Mouse (Mus musculus) stomach, embryonic 16.5 days (tissue): ENCODE results near the gene Ccdc167. TPM values are rescaled to one million over a fixed set of nuclear protein-coding genes. Genes with fewer than 3 reads are reported as not detected.

Experiments used
- ATAC-seq: fragments of 200-750 bp; cut with Nextera tagmentation; 2 replicates; pipeline ENCODE4 v1.8.0; 2017; ENCODE audit warnings: moderate number of reproducible peaks, moderate TSS enrichment; ENCODE audit not compliant: insufficient read depth, low FRiP score
- H3K27ac ChIP-seq: fragments of 300-500 bp; sonication (generic); 2 replicates; pipeline ENCODE4 v1.5.1; 2014; ENCODE audit warnings: low read length
- H3K27me3 ChIP-seq: fragments of 300-500 bp; sonication (generic); 2 replicates; pipeline ENCODE4 v1.6.1; 2014; ENCODE audit warnings: low read length, control low read depth, mixed read lengths; ENCODE audit not compliant: control insufficient read depth, insufficient read depth
- H3K36me3 ChIP-seq: fragments of 300-500 bp; sonication (generic); 2 replicates; pipeline ENCODE4 v1.6.1; 2014; ENCODE audit warnings: low read length; ENCODE audit not compliant: control insufficient read depth, insufficient read depth
- H3K4me1 ChIP-seq: fragments of 300-500 bp; sonication (generic); 2 replicates; pipeline ENCODE4 v1.6.1; 2014; ENCODE audit warnings: low read length, control low read depth, mixed read lengths; ENCODE audit not compliant: control insufficient read depth, insufficient read depth
- H3K4me2 ChIP-seq: fragments of 300-500 bp; sonication (generic); 2 replicates; pipeline ENCODE4 v1.6.1; 2014; ENCODE audit warnings: low read depth, low read length, mixed read lengths
- H3K4me3 ChIP-seq: fragments of 300-500 bp; sonication (generic); replicated peaks from 2 replicates; pipeline ENCODE4 v1.5.1; 2014; ENCODE audit warnings: mild to moderate bottlenecking, low read length
- H3K9ac ChIP-seq: fragments of 300-500 bp; sonication (generic); 2 replicates; pipeline ENCODE4 v1.6.1; 2014; ENCODE audit warnings: low read length
- H3K9me3 ChIP-seq: fragments of 300-500 bp; sonication (generic); replicated peaks from 2 replicates; pipeline ENCODE4 v1.6.1; 2016; ENCODE audit warnings: low read length, control low read depth; ENCODE audit not compliant: control insufficient read depth
- WGBS: fragments of 180-500 bp; shearing (Covaris S2); extraction: QIAGEN DNeasy Blood & Tissue Kit; methylation state at CpG from one replicate; pipeline ENCODE4 v1.1.7; 2014; 5-methylcytosine and 5-hydroxymethylcytosine counted together
- polyA plus RNA-seq: library from polyadenylated mRNA; unstranded; fragments of >200 nt; fragmentation: Nextera tagmentation; extraction: Ambion mirVana; gene quantifications from 2 replicates; pipeline ENCODE4 v1.2.1, GENCODE M21; 2015

Gene Ccdc167
- polyA plus RNA-seq, 1 experiment from 2014 or later = 11.0 TPM

GRCm38 (mm10) chr17:29710562-29711044 is 6.2 kb downstream of the Ccdc167 start:
- WGBS = 60% methylated on average over 11 of the region's 11 CpGs
- ATAC-seq = no peak

GRCm38 (mm10) chr17:29708783-29709182 is 8.1 kb downstream of the Ccdc167 start:
- no peaks in the 10 kb centered on the region for H3K27me3 ChIP-seq
- no peak for ATAC-seq
- H3K9ac ChIP-seq = no peak overlapping the region
- 73% methylated on average over 5 of the region's 5 CpGs for WGBS
- H3K4me1 ChIP-seq = peaks cover 23% of the 10 kb centered on the region
- H3K27ac ChIP-seq = no peak overlapping the region
- H3K36me3 ChIP-seq = 0 out of 2 replicates have a peak, but pooled peaks cover 1% of the 10 kb centered on the region
- no peak overlapping the region for H3K4me3 ChIP-seq
- H3K4me2 ChIP-seq = no peak overlapping the region
- H3K9me3 ChIP-seq = no peaks in the 10 kb centered on the region

More at GRCm38 (mm10) chr17:29710562-29711044, 6.2 kb downstream of the Ccdc167 start:
- no peak overlapping the region for H3K4me3 ChIP-seq
- no peak overlapping the region for H3K4me2 ChIP-seq
- H3K9me3 ChIP-seq = no peaks in the 10 kb centered on the region
- H3K36me3 ChIP-seq = no peaks in the 10 kb centered on the region
- peaks cover 23% of the 10 kb centered on the region for H3K4me1 ChIP-seq
- no peak overlapping the region; the same call in 1 of the 2 replicates for H3K27ac ChIP-seq
- no peaks in the 10 kb centered on the region for H3K27me3 ChIP-seq
- no peak overlapping the region for H3K9ac ChIP-seq

GRCm38 (mm10) chr17:29706981-29707545 is 9.8 kb downstream of the Ccdc167 start:
- no peak for ATAC-seq
- WGBS = 60% methylated on average over 5 of the region's 5 CpGs
- peaks cover 21% of the 10 kb centered on the region for H3K4me1 ChIP-seq

DNA sequence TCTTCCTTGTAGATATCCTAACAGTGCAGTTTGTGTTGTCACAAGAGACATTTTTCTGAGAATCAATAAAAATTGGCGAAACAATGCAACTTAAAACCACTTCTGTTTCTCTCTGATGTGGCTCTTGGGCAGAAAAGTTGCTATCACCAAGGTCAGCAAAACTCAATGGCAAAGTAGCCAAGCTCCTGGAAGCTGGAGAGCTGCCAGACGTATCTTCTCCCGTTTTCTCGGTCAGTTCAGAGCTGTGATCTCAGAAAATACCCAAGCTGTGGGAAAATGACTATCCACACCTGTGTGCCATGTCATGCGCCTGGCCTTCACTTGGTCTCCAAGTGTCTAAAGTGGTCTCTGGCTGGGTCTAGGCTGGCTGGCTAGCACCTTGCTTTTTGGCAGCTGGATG is 11.0 kb downstream of the Ccdc167 start:
- Histone ChIP-seq H3K9ac (no peak overlapping the region), H3K4me1 (peaks cover 9% of the 10 kb centered on the region), H3K27me3 (no peaks in the 10 kb centered on the region), H3K36me3 (0 out of 2 replicates have a peak, but pooled peaks cover 7% of the 10 kb centered on the region), H3K9me3 (no peaks in the 10 kb centered on the region), H3K4me2 (no peak overlapping the region), H3K4me3 (no peak overlapping the region), H3K27ac (no peak overlapping the region)
- WGBS = 76% methylated on average over 5 of the region's 5 CpGs
- no peak for ATAC-seq

More at GRCm38 (mm10) chr17:29706981-29707545, 9.8 kb downstream of the Ccdc167 start:
- no peak overlapping the region for H3K4me3 ChIP-seq
- no peak overlapping the region for H3K9ac ChIP-seq
- H3K27me3 ChIP-seq = no peaks in the 10 kb centered on the region
- no peak overlapping the region for H3K4me2 ChIP-seq
- H3K36me3 ChIP-seq = 0 out of 2 replicates have a peak, but pooled peaks cover 7% of the 10 kb centered on the region
- H3K9me3 ChIP-seq = no peaks in the 10 kb centered on the region
- H3K27ac ChIP-seq = no peak overlapping the region

DNA sequence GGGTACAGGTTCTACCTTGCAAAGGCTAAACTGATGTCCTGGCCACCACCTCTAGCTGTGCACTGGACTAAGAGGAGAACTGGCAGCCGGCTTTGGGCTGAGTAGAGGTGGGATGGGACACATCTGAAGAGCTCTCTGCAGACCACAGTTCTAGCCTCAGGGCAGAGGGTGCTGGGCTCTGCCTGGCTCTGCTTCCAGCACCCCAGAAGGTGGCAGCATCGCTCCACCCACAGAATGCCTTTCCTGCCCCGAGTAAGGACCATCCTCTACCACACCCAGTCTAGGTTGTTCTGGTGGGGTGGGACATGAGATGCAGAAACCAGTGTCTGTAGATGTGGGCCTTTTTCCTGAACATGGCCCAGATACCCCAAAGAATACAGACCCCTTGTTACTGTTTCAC is 12.1 kb downstream of the Ccdc167 start:
- H3K4me3 ChIP-seq = no peak overlapping the region
- no peaks in the 10 kb centered on the region for H3K27me3 ChIP-seq
- peak; percentile 48; the same call in 1 of the 2 replicates for ATAC-seq
- H3K27ac ChIP-seq = no peak overlapping the region
- no peak overlapping the region for H3K4me2 ChIP-seq
- H3K9me3 ChIP-seq = no peaks in the 10 kb centered on the region
- peaks cover 14% of the 10 kb centered on the region; the same call in 1 of the 2 replicates for H3K36me3 ChIP-seq
- WGBS = 31% methylated on average over 3 of the region's 3 CpGs
- no peak overlapping the region for H3K9ac ChIP-seq
- no peaks in the 10 kb centered on the region for H3K4me1 ChIP-seq

DNA sequence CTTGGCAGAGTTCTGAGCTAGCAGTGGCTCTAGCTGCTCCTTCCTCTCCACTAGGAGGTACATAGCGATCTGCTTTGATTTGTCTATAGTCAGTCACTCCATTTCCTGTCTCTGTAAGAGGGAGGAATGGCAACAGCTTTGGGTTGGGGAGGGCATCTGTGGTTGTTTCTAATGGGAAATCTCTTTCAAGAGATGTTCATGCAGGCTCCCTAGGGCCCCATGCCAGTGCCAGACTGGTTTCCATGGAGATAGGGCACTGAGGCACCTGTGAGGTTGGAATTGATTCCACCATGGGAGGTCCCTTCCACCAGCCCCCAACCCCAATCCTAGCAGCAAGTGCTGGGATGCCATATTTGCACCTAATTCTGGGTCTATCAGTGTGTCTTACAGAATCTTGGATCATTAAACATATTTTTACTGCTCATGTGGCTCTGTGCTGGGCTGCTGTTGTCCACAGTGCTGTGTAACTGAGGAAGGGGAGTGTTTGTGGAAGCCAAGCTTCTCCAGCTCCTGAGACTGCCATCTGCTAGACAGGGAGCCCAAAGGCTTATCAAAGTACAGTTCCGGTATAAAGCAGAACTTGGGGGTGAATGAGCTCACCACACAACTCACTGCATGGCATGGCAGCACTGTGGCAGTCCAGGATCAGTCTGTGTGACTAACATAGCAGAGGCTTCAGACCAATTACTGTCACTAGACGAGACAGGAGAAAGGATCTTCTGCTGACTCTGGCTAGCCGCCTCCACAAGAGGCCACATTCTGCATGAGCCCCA is 13.7 kb downstream of the Ccdc167 start:
- no peak for ATAC-seq
- Histone ChIP-seq H3K27ac (no peak overlapping the region), H3K4me1 (no peaks in the 10 kb centered on the region), H3K4me2 (no peak overlapping the region), H3K9me3 (no peaks in the 10 kb centered on the region), H3K27me3 (no peaks in the 10 kb centered on the region), H3K9ac (no peak overlapping the region), H3K4me3 (no peak overlapping the region), H3K36me3 (peaks cover 14% of the 10 kb centered on the region; the same call in 1 of the 2 replicates)
- WGBS = 82% methylated on average over 4 of the region's 4 CpGs

GRCm38 (mm10) chr17:29700573-29700972 is 16.3 kb downstream of the Ccdc167 start:
- no peak overlapping the region for H3K4me2 ChIP-seq
- no peak for ATAC-seq
- no peak overlapping the region for H3K27ac ChIP-seq
- H3K27me3 ChIP-seq = no peaks in the 10 kb centered on the region
- H3K4me1 ChIP-seq = no peaks in the 10 kb centered on the region
- WGBS = 93% methylated on average over 7 of the region's 7 CpGs
- H3K9me3 ChIP-seq = no peaks in the 10 kb centered on the region
- no peak overlapping the region for H3K4me3 ChIP-seq
- H3K36me3 ChIP-seq = peaks cover 25% of the 10 kb centered on the region; the same call in 1 of the 2 replicates
- no peak overlapping the region for H3K9ac ChIP-seq

DNA sequence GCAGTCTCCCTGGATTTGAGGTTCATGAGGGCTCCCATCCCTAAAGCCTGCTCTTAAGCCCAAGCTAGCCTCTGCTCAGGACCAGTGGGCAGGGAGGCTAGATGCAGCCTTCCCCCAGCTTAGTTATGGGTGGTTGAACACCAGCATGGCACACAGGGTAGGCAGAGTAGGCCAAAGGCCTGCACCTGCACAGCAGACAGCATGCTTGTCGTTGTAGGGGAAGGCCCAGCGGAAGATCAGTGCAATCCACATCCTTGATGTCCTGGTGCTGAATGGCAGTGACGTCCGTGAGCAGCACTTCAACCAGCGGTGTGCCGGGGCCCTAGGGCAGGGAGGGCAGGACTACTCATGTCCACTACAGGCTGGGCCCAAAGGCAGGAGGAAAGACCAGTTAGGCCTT is 18.4 kb downstream of the Ccdc167 start:
- no peak for ATAC-seq
- Histone ChIP-seq H3K36me3 (peaks cover 25% of the 10 kb centered on the region), H3K4me3 (no peak overlapping the region), H3K9ac (no peak overlapping the region), H3K27me3 (no peaks in the 10 kb centered on the region), H3K9me3 (no peaks in the 10 kb centered on the region), H3K4me2 (no peak overlapping the region), H3K4me1 (no peaks in the 10 kb centered on the region), H3K27ac (no peak overlapping the region)
- WGBS = 89% methylated on average over 6 of the region's 6 CpGs

DNA sequence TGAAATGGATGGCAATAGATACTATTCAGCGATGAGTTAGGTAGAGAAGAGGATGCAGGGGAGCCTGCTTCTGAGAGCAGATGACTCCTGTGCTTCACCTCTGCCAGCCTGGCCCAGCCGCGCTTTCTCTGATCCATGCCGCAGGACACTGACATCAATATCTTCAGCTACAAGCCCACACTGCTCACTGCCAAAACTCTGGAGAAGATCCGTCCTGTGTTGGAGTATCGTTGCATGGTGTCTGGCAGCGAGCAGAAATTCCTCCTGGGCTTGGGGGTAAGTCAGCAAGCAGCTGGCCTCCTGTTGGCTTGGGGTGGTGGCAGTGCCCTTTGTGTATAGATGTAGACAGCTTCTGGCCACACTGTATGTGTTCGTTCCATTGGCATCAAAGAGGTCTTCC is 19.9 kb downstream of the Ccdc167 start:
- Histone ChIP-seq H3K27ac (no peak overlapping the region), H3K4me3 (no peak overlapping the region), H3K4me1 (no peaks in the 10 kb centered on the region), H3K27me3 (no peaks in the 10 kb centered on the region), H3K9me3 (no peaks in the 10 kb centered on the region), H3K9ac (no peak overlapping the region), H3K36me3 (peaks cover 24% of the 10 kb centered on the region), H3K4me2 (no peak overlapping the region)
- 94% methylated on average over 8 of the region's 8 CpGs for WGBS
- ATAC-seq = no peak
